9 mouse cellular contexts compared by ENCODE assay signal in the genomic region with DNA sequence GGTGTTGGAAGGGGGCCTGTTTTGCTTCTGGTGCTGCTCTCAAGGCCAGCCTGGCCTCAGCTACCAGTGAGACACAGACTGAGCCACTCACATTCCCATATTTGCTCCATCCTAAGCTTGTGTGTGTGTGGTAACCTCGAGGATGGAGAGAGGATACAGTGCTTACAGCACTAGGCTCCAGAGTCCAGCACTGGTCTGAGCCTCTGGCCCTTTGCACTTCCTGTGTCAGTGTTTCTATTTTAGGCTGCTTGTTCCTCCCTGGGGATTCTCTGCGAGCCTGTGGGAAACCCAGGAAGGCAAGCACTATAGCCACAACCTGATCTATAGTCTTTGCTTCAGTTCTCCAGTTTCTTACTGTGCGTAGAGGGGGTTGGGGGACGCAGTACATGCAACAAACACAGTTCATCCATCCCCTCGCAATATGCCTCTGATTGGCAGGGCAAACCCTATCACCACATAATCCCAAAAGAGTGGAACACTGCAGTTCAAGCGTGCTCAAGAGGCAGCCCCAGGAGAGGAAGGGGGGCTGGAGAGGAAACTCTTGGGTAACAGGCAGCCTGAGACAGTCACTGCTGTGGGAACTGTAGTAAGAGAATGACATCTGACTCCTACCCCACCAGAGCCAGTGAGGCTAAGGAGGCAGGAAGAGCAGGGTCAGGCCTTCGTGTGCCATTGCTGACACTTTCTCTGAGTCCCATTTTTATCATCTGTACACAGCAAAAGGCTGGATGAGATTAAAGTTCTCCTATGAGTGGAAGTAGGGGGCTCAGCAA. TPM values are rescaled to one million over a fixed set of nuclear protein-coding genes. Genes with fewer than 3 reads are reported as not detected.
DNase-seq lines count a peak whose midpoint lies in the region; ATAC-seq and TF ChIP-seq lines count a peak whose summit lies in the region.
"Had no signal": no experiment of that assay in that cellular context is flagged by ENCODE, and none has a peak within 500 bp of the region (broad histone marks: within the 10 kb centered on the region; RNA-seq: fewer than 3 reads in every experiment).

No protein-coding gene starts in this region.

- peaks cover 43% of the 10 kb centered on the region for H3K9me3 ChIP-seq in E14TG2a.4 (ENCODE audit: low read length)
- no peaks in the 10 kb centered on the region for H3K9me3 ChIP-seq in embryonic facial prominence, embryonic 10.5 days
- no peaks in the 10 kb centered on the region for H3K9me3 ChIP-seq in liver, embryonic 15.5 days (replicated peaks)
- no peaks in the 10 kb centered on the region for H3K9me3 ChIP-seq in midbrain, postnatal 0 days (ENCODE audit: low read length)

- H3K9ac ChIP-seq in liver, embryonic 15.5 days: no peak overlapping the region
- no peak overlapping the region for H3K9ac ChIP-seq in midbrain, postnatal 0 days (replicated peaks; ENCODE audit: low read length, poor library complexity, severe bottlenecking)

- peak overlapping the region; percentile 39 for H3K4me3 ChIP-seq in E14TG2a.4 (replicated peaks; ENCODE audit: low read length)
- H3K4me3 ChIP-seq in embryonic facial prominence, embryonic 10.5 days: no peak overlapping the region
- no peak overlapping the region for H3K4me3 ChIP-seq in liver, embryonic 15.5 days (replicated peaks)
- no peak overlapping the region for H3K4me3 ChIP-seq in midbrain, postnatal 0 days (ENCODE audit: low read depth, low read length)

- peaks cover 14% of the 10 kb centered on the region for H3K36me3 ChIP-seq in E14TG2a.4 (ENCODE audit: insufficient read depth, low read length)
- no peaks in the 10 kb centered on the region for H3K36me3 ChIP-seq in embryonic facial prominence, embryonic 10.5 days (replicated peaks)
- no peaks in the 10 kb centered on the region for H3K36me3 ChIP-seq in liver, embryonic 15.5 days (replicated peaks)
- no peaks in the 10 kb centered on the region for H3K36me3 ChIP-seq in midbrain, postnatal 0 days (ENCODE audit: insufficient read depth, low read length)

- peaks cover 53% of the 10 kb centered on the region for H3K4me1 ChIP-seq in E14TG2a.4 (replicated peaks; ENCODE audit: low read depth, low read length)
- peaks cover 26% of the 10 kb centered on the region for H3K4me1 ChIP-seq in embryonic facial prominence, embryonic 10.5 days
- peaks cover 53% of the 10 kb centered on the region for H3K4me1 ChIP-seq in liver, embryonic 15.5 days (replicated peaks)
- H3K4me1 ChIP-seq in midbrain, postnatal 0 days (ENCODE audit: insufficient read depth, low read length): no peaks in the 10 kb centered on the region

- no peak for TF ChIP-seq CTCF in E14TG2a.4 (conservative IDR thresholded peaks at IDR 0.05; ENCODE audit: low read length)
- no peak for TF ChIP-seq CTCF in midbrain, postnatal 0 days (IDR thresholded peaks at IDR 0.05)

- H3K27me3 ChIP-seq in E14TG2a.4 (ENCODE audit: insufficient read depth, low read length): no peaks in the 10 kb centered on the region
- H3K27me3 ChIP-seq in embryonic facial prominence, embryonic 10.5 days (replicated peaks; ENCODE audit: low read depth, poor library complexity, severe bottlenecking): no peaks in the 10 kb centered on the region
- H3K27me3 ChIP-seq in liver, embryonic 15.5 days: no peaks in the 10 kb centered on the region
- H3K27me3 ChIP-seq in midbrain, postnatal 0 days (ENCODE audit: insufficient read depth, low read length): no peaks in the 10 kb centered on the region

- peak; percentile 65 to 68; a peak in 3 of 4 replicates for ATAC-seq in hematopoietic stem cell, adult 5-6 weeks (replicated peaks in 1 of 2; ENCODE audit: insufficient read depth in 1 of 2, low FRiP score in 2 of 2, low TSS enrichment in 1 of 2, low read depth in 1 of 2, poor library complexity in 2 of 2, severe bottlenecking in 2 of 2)
- ATAC-seq in liver, embryonic 15.5 days (ENCODE audit: insufficient read depth): peak; percentile 57; the same call in 1 of the 2 replicates
- no peak for ATAC-seq in monocyte, adult 5-6 weeks (replicated peaks; ENCODE audit: insufficient number of reproducible peaks, low FRiP score, low TSS enrichment, poor library complexity, severe bottlenecking)
- ATAC-seq in midbrain, postnatal 0 days (ENCODE audit: low FRiP score): no peak

- DNase-seq in embryonic facial prominence, embryonic 10.5 days (ENCODE audit: low spot score): no peak
- no peak for DNase-seq in layer of hippocampus, adult 9-11 months
- no peak for DNase-seq in right cerebral cortex, postnatal 36 days (ENCODE audit: low spot score in 2 of 2)
- DNase-seq in midbrain, postnatal 0 days (ENCODE audit: low spot score): no peak
- DNase-seq: thymus, postnatal 4 days had no signal

- H3K27ac ChIP-seq in embryonic facial prominence, embryonic 10.5 days (replicated peaks): peak overlapping the region; percentile 57
- peak overlapping the region; percentile 51; the same call in 1 of the 2 replicates for H3K27ac ChIP-seq in liver, embryonic 15.5 days (replicated peaks)
- no peak overlapping the region for H3K27ac ChIP-seq in midbrain, postnatal 0 days (ENCODE audit: low read depth, low read length)

- WGBS in embryonic facial prominence, embryonic 10.5 days: 49% methylated on average over 7 of the region's 7 CpGs
- WGBS in liver, embryonic 15.5 days (ENCODE audit: insufficient replicate concordance): 32% methylated on average over 7 of the region's 7 CpGs
- WGBS in midbrain, postnatal 0 days: 65% methylated on average over 7 of the region's 7 CpGs

- no peak overlapping the region for H3K4me2 ChIP-seq in liver, embryonic 15.5 days
- H3K4me2 ChIP-seq in midbrain, postnatal 0 days (ENCODE audit: low read depth, low read length, poor library complexity, severe bottlenecking): no peak overlapping the region

RNA-seq across cellular contexts. Expression of a gene that starts 3.2 kb away (rescaled TPM):
- polyA plus RNA-seq in embryonic facial prominence, embryonic 10.5 days (2016; fragmentation: Nextera tagmentation; extraction: Ambion mirVana): 189 and 195 TPM in 2 replicates
- total RNA-seq in hematopoietic stem cell, adult 5-6 weeks (2017): 27.6 and 37.7 TPM in 2 replicates
- polyA plus RNA-seq in liver, embryonic 15.5 days (2015; fragmentation: Nextera tagmentation; extraction: Ambion mirVana): 22.5 and 22.9 TPM in 2 replicates
- total RNA-seq in monocyte, adult 5-6 weeks (2017): 11.9 to 23.9 TPM (median 15.9 TPM) in 3 replicates
- 43.8 and 54.7 TPM in 2 replicates for total RNA-seq in midbrain, postnatal 0 days (2014; rRNA removed)
- polyA plus RNA-seq in midbrain, postnatal 0 days (2015; fragmentation: Nextera tagmentation; extraction: Ambion mirVana): 124 TPM in 2 replicates

RNA-seq across cellular contexts. Expression of a gene that starts 10.7 kb away (rescaled TPM):
- 81.5 and 86.2 TPM in 2 replicates for polyA plus RNA-seq in embryonic facial prominence, embryonic 10.5 days (2016; fragmentation: Nextera tagmentation; extraction: Ambion mirVana)
- 75.7 and 78.0 TPM in 2 replicates for total RNA-seq in hematopoietic stem cell, adult 5-6 weeks (2017)
- 26.2 and 27.5 TPM in 2 replicates for polyA plus RNA-seq in liver, embryonic 15.5 days (2015; fragmentation: Nextera tagmentation; extraction: Ambion mirVana)
- 28.3 to 50.1 TPM (median 31.0 TPM) in 3 replicates for total RNA-seq in monocyte, adult 5-6 weeks (2017)
- 48.9 and 50.1 TPM in 2 replicates for total RNA-seq in midbrain, postnatal 0 days (2014; rRNA removed)
- 34.5 and 35.4 TPM in 2 replicates for polyA plus RNA-seq in midbrain, postnatal 0 days (2015; fragmentation: Nextera tagmentation; extraction: Ambion mirVana)

Comparison
In these comparisons a context has a peak if more than half of its experiments do, and no peak if none do; other contexts are left out.
1. ATAC-seq: peak in hematopoietic stem cell, adult 5-6 weeks (2 of 2) and liver, embryonic 15.5 days (single experiment); none in monocyte, adult 5-6 weeks (single experiment) and midbrain, postnatal 0 days (single experiment).